Mouse (Mus musculus) spleen, postnatal 4 days (tissue): ENCODE measurements around the gene Baz1a.
"Not testable (repeated sequence)": the region's sequence is repeated elsewhere in the genome, so short reads cannot be mapped to it uniquely, and the experiment has no call there.

Experiments used
- DNase-seq, 2 experiments: peaks; one replicate each; pipeline ENCODE4 v3.0.0; 2022; ENCODE audit warnings: low spot score in 2 of 2

The Baz1a gene

DNA sequence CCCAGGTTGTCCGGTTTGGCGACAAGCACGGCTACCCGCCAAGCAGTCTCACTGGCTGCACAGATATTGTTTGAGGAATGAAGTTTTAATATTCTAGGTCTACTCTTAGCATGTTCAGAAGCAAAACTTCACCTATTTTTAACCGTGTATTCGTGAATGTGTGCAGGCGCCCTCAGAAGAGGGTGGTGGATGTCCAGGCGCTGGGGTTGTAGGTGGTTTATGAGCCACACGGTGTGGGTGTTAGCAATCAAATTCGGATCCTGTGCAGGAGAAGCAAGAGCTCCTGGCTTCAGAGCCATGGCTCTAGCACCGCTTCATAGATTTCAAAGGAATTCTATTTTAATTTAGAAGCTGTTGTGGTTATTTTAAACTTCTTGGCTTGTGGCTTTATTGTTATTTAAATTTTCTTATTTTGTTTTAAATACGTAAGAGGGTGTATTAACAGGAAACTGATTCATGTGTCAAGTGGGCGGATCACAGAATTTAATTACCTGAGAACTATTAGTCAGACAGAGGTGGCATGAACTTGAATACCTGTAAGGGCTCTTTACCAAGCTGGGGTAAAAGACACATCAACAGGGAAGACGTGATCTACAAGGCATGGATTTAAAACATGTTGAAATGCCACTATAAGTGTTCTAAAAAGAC lies 6.7 kb downstream of the Baz1a start:
- DNase-seq, result no peak

DNA sequence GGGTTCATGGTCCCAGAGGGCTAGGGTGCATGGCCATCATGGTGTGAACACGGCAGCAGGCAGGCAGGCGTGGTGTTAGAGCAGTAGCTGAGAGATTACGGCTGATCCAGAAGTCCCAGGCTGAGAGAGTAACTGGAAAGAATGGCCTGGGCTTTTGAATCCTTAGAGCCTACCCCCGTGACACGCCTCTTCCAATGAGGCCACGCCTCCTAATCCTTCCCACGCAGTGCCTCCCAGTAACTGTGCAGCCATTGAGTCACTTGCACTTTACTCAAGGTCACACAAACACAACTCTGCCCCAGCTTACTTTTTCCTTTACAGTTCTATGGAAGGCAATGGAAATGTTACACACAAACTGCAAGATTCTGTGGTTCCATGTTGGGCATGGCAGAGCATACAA lies 8.1 kb downstream of the Baz1a start:
- no peak for DNase-seq

GRCm38 (mm10) chr12:55004396-55004795 lies 9.8 kb downstream of the Baz1a start:
- DNase-seq, result no peak

GRCm38 (mm10) chr12:55003843-55004242 lies 10.3 kb downstream of the Baz1a start:
- no peak for DNase-seq

DNA sequence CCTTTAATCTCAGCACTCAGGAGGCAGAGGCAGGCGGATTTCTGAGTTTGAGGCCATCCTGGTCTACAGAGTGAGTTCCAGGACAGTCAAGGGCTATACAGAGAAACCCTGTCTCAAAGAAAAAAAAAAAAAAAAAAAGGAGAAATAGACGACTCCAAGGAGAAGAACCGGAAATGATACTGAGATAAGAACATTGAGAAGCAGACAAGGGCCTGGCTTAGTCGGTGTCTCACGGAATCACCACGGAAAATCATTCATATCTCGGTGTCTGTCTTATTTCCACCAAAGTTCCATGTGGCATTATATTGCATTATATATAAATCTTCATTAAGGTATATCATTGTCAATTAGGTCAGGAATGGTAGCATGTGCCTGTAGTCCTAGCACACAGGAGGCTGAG lies 11.6 kb downstream of the Baz1a start:
- not testable (repeated sequence) for DNase-seq

GRCm38 (mm10) chr12:54999016-54999690 lies 15.0 kb downstream of the Baz1a start:
- peak; percentile 72 to 85 for DNase-seq

- DNase-seq, result no peak
These were observed 15.7 kb downstream of the Baz1a start for GRCm38 (mm10) chr12:54998411-54998810.

- DNase-seq, result no peak
These were observed 17.1 kb downstream of the Baz1a start for GRCm38 (mm10) chr12:54996979-54997474.

DNA sequence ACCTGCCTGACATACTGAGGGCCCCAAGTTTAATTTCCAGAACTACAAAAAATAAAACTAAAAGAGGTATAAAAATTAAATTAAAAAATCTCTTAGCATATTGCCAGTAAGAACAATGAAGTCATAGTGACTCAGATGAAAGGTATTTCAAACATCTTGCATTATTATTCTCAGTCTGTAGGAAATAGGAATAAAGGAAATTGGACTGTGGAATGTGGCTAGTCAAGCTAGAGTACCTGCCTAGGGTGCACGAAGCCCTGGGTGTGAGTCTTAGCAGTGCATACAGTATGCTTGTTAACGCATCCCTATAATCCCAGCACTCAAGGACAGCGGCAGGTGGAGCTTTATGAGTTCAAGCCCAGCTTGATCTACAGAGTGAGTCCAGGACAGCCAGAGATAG lies 18.2 kb downstream of the Baz1a start:
- DNase-seq, result no peak

GRCm38 (mm10) chr12:54994418-54994817 lies 19.7 kb downstream of the Baz1a start:
- DNase-seq, result no peak

GRCm38 (mm10) chr12:54994068-54994386 lies 20.1 kb downstream of the Baz1a start:
- DNase-seq, result no peak

GRCm38 (mm10) chr12:54993246-54994067 lies 20.7 kb downstream of the Baz1a start:
- no peak for DNase-seq

DNA sequence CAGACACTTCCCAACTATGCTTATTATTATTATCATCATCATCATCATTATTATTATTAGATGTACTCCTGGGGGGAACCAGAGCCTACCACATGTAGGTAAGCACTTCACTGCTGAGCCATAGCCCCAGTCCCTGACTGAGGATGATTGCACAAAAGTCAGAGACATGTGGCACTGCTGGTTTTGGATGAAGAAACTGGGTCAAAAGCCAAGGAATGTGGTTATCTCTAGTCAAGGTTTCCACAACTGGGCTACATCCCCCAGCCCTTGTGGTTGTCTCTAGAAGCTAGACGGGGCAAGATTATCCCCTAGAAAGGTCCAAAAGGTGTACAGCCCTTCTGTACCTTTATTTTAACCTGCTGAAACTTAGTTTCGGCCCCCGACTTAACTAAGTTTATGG lies 21.3 kb downstream of the Baz1a start:
- no peak for DNase-seq

DNA sequence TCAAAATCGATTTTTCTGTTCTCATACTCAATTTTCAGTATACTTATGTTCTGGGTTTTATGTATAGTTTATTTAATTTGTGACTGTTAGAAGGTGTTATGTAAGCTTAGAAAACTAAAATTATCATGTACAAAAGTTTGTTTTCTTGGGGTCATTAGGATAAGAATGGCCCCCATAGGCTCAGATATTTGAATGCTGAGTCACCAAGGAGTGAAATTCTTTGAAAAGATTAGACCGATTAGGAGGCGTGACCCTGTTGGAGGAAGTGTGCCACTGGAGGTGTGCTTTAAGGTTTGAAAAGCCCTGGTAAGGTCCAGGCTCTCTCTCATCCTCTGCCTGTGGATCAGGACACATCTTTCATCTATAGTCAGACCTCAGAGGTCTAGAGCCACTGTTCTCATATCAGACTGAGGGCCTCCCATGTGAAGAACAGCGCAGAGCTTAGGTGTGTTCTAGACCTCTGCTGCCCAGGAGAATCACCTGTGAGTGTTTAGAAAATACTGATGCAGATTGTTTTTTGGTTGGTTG lies 25.8 kb downstream of the Baz1a start:
- no peak for DNase-seq

DNA sequence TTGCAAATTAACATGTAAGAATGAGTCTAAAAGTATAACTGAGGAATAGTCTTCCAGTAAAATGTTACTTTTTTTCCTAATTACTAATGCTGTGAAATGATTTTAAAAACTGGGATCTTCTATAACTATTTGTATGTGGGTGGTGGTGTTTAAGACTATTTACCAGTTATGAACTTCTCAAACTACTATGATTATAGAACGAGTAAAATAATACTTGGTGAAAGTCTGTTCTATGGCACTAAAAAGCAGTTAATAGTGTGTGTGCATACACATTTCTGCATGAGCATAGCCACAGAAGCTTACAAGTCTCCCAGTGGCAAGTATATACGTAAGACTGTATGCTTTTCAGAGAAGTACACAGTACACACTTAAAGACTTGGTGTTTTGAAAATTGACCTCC lies 27.0 kb downstream of the Baz1a start:
- no peak for DNase-seq

DNA sequence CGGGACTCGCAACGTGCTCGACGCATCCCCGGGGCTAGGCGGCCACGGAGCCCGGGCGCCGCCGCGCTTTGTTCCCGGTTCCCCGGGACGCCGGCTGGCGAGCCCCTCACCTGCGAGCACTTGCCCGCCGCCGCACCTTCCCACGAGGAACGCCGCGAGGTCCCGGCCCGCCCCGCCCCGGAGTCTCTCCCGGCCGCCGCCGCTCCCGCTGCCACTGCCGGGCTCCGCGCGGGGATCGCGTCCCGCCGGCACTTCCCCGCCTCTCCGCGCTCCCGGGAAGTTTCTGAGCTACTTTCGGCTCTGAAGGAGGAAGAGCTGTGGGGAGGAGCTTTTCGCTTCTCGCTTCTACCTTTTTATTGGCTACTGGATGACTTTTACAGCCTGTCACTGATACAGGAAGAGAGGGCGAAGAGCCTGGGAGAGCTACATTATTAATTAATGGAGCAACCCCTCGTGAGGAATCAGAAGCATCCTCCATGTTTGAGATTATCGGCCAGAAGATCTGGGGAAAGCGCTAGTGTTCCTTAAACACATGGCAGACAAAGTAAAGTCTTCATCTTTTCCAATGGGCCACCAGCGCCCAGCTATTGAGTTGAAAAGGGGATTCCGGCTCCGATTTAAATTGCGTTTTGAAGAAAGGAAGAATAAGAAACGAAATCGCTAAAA lies 28.0 kb downstream of the Baz1a start, which contains the start of gene Gm20403:
TSS of gene Gm20403 (minus strand) at position 478 of the 666 bp plus-strand sequence.
- DNase-seq, result peak; percentile 67 to 84

DNA sequence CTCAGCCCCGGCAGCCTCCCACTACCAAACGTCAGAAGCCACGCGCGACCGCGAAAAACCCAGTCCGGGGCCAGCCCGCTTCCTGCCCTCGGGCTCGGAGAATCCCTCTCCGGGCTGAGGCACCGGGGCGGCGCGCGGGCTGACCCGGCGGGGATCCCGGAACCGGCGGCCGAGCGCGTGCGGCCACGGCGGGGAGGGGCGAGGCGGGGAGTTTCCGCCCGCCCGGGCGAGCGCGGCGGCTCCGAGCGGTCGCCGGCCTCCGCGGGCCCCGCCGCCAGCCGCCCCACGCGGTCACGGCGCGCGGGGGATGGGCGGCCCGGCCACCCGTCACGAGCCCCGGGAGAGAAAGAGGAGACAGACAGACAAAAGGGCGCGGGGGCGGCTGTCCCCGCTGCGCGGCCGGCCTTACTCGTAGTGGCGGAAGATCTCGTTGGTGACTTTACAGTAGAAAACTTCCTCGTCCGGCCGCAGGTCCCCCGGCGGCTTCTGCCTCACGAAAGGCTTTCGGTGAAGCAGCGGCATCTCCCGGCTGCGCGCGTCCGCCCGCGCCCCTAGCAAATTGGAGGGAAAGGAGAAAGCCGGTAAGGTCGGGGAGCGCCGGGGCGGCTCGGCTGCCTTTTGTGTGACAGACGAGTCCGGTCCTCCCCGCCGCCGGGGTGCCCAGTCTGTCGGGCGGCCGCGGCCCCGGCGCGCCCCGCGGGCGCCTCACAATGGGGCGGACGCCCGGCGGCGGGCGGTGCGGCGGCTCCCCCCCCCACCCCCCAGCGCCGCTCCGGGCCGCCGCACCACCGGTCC lies 28.7 kb downstream of the Baz1a start:
- peak; percentile 69 to 88 for DNase-seq

DNA sequence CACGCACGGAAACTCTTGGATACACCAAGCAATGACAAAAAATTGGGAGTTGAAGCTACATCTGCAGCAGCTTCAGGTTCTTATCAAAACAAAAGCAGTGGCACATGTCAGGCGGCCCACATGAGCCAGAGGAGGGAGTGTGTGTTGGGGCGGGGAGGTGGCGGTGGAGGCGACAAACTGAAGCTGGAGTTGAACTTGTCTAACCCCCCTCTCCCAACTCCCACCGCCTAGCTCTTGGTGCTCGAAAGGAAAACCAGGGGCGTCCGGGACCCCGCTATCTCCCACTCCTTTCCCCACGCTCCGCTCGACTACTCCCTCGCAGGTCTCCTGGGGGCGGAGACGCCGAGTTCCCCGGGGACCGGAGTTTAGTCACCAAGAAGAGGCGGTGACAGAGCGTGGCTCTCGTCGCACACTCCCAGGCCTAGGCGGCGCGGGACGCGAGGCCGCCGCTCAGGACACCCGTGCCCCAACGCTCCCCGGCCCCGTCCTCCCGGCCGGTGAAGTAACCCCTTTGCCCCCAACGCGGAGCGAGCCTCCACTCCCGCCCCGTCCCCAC lies 29.4 kb downstream of the Baz1a start:
- peak; percentile 80 to 87 for DNase-seq

GRCm38 (mm10) chr12:54982935-54983715 lies 31.0 kb downstream of the Baz1a start:
- no peak for DNase-seq

- no peak for DNase-seq
These were observed 32.2 kb downstream of the Baz1a start for GRCm38 (mm10) chr12:54981962-54982361.
